Mouse (Mus musculus): Measurements from ENCODE around the gene Glra4. TPM values are rescaled to one million over a fixed set of nuclear protein-coding genes. Genes with fewer than 3 reads are reported as not detected.

The Glra4 gene
- polyA plus RNA-seq, 1 experiment, result not detected

GRCm38 (mm10) chrX:136743459-136743858 is 36.5 kb downstream of the Glra4 start, which contains the start of gene Morf4l2:
Gene Morf4l2 (minus strand): TSS chrX:136743690.
- Histone ChIP-seq H3K27ac (ENCODE audit: insufficient read depth, low read depth, low read length) (peak within 1 kb of the TSS; percentile 97), H3K4me3 (ENCODE audit: insufficient read depth, low read depth, low read length) (peak within 1 kb of the TSS; percentile 92), H3K27me3 (replicated peaks; ENCODE audit: control insufficient read depth, insufficient read depth, low read length) (no peaks in the 10 kb centered on the region), H3K36me3 (ENCODE audit: control insufficient read depth, insufficient read depth, low read length) (no peaks in the 10 kb centered on the region), H3K4me1 (ENCODE audit: control insufficient read depth, insufficient read depth, low read length) (no peaks in the 10 kb centered on the region)
- WGBS, result 81% methylated on average over 12 of the region's 12 CpGs
- DNase-seq, result no peak
- no peak for TF ChIP-seq CTCF (conservative IDR thresholded peaks at IDR 0.05; ENCODE audit: insufficient read depth, insufficient read length, low read depth, low read length)
- no peak for TF ChIP-seq POLR2A (IDR thresholded peaks at IDR 0.05; ENCODE audit: low read depth, low read length)

DNA sequence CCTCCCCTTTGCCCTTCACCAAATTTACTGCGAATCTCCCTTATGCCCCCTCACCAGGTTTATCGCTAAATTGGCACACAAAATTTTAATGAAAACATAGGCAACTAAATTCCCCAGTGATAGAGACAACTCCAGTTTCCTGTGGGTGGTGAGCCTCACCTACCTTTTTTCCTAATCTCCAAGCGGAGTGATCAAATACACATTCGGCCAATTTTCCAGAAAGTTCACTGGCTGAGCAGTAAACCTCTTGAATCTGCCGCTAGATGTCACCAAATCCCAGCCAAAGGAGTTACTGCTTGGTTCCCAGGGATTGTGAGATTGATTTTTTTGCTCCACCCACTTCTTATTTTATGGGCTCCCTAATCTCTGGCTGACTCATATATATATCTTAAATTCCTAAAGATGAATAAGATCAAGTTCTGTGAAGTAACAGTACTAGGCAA is 37.3 kb downstream of the Glra4 start:
- peak overlapping the region; percentile 92 for H3K4me3 ChIP-seq (ENCODE audit: insufficient read depth, low read depth, low read length)

GRCm38 (mm10) chrX:136742241-136742640 is 37.7 kb downstream of the Glra4 start:
- Histone ChIP-seq H3K36me3 (ENCODE audit: control insufficient read depth, insufficient read depth, low read length) (no peaks in the 10 kb centered on the region), H3K27me3 (replicated peaks; ENCODE audit: control insufficient read depth, insufficient read depth, low read length) (no peaks in the 10 kb centered on the region), H3K27ac (ENCODE audit: insufficient read depth, low read depth, low read length) (peak overlapping the region; percentile 97), H3K4me3 (ENCODE audit: insufficient read depth, low read depth, low read length) (peak overlapping the region; percentile 92), H3K4me1 (ENCODE audit: control insufficient read depth, insufficient read depth, low read length) (no peaks in the 10 kb centered on the region)
- DNase-seq, result no peak
- 2% methylated on average over 10 of the region's 10 CpGs for WGBS
- TF ChIP-seq POLR2A (IDR thresholded peaks at IDR 0.05; ENCODE audit: low read depth, low read length) (no peak), CTCF (conservative IDR thresholded peaks at IDR 0.05; ENCODE audit: insufficient read depth, insufficient read length, low read depth, low read length) (no peak)

More for the DNA sequence above, 37.3 kb downstream of the Glra4 start:
- Histone ChIP-seq H3K27ac (ENCODE audit: insufficient read depth, low read depth, low read length) (peak overlapping the region; percentile 97), H3K36me3 (ENCODE audit: control insufficient read depth, insufficient read depth, low read length) (no peaks in the 10 kb centered on the region), H3K27me3 (replicated peaks; ENCODE audit: control insufficient read depth, insufficient read depth, low read length) (no peaks in the 10 kb centered on the region), H3K4me1 (ENCODE audit: control insufficient read depth, insufficient read depth, low read length) (no peaks in the 10 kb centered on the region)
- TF ChIP-seq POLR2A (IDR thresholded peaks at IDR 0.05; ENCODE audit: low read depth, low read length), result no peak
- TF ChIP-seq CTCF (conservative IDR thresholded peaks at IDR 0.05; ENCODE audit: insufficient read depth, insufficient read length, low read depth, low read length), result peak; percentile 45
- peak; percentile 80 for DNase-seq
- 7% methylated on average over 5 of the region's 5 CpGs for WGBS

- no peaks in the 10 kb centered on the region for H3K27me3 ChIP-seq (replicated peaks; ENCODE audit: control insufficient read depth, insufficient read depth, low read length)
- peak; percentile 84 for DNase-seq
- TF ChIP-seq POLR2A (IDR thresholded peaks at IDR 0.05; ENCODE audit: low read depth, low read length) (no peak), CTCF (conservative IDR thresholded peaks at IDR 0.05; ENCODE audit: insufficient read depth, insufficient read length, low read depth, low read length) (no peak)
- H3K4me1 ChIP-seq (ENCODE audit: control insufficient read depth, insufficient read depth, low read length), result no peaks in the 10 kb centered on the region
- H3K4me3 ChIP-seq (ENCODE audit: insufficient read depth, low read depth, low read length), result peak overlapping the region; percentile 92
- H3K36me3 ChIP-seq (ENCODE audit: control insufficient read depth, insufficient read depth, low read length), result no peaks in the 10 kb centered on the region
- peak overlapping the region; percentile 97 for H3K27ac ChIP-seq (ENCODE audit: insufficient read depth, low read depth, low read length)
- WGBS, result under 1% methylated on average over 38 of the region's 46 CpGs
These were observed 38.2 kb downstream of the Glra4 start for GRCm38 (mm10) chrX:136741651-136742201.

GRCm38 (mm10) chrX:136740791-136741650 is 38.9 kb downstream of the Glra4 start:
- peak; percentile 98 for DNase-seq
- H3K36me3 ChIP-seq (ENCODE audit: control insufficient read depth, insufficient read depth, low read length), result no peaks in the 10 kb centered on the region
- peak overlapping the region; percentile 92 for H3K4me3 ChIP-seq (ENCODE audit: insufficient read depth, low read depth, low read length)
- no peaks in the 10 kb centered on the region for H3K4me1 ChIP-seq (ENCODE audit: control insufficient read depth, insufficient read depth, low read length)
- under 1% methylated on average over 38 of the region's 39 CpGs for WGBS
- H3K27me3 ChIP-seq (replicated peaks; ENCODE audit: control insufficient read depth, insufficient read depth, low read length), result no peaks in the 10 kb centered on the region
- H3K27ac ChIP-seq (ENCODE audit: insufficient read depth, low read depth, low read length), result peak overlapping the region; percentile 77
- no peak for TF ChIP-seq CTCF (conservative IDR thresholded peaks at IDR 0.05; ENCODE audit: insufficient read depth, insufficient read length, low read depth, low read length)
- TF ChIP-seq POLR2A (IDR thresholded peaks at IDR 0.05; ENCODE audit: low read depth, low read length), result peak; percentile 65

GRCm38 (mm10) chrX:136740087-136740790 is 39.7 kb downstream of the Glra4 start:
- TF ChIP-seq POLR2A (IDR thresholded peaks at IDR 0.05; ENCODE audit: low read depth, low read length), result no peak
- TF ChIP-seq CTCF (conservative IDR thresholded peaks at IDR 0.05; ENCODE audit: insufficient read depth, insufficient read length, low read depth, low read length), result no peak

More at GRCm38 (mm10) chrX:136740087-136740790, 39.7 kb downstream of the Glra4 start:
- no peak overlapping the region for H3K27ac ChIP-seq (ENCODE audit: insufficient read depth, low read depth, low read length)
- WGBS, result under 1% methylated on average over 15 of the region's 15 CpGs
- H3K4me1 ChIP-seq (ENCODE audit: control insufficient read depth, insufficient read depth, low read length), result no peaks in the 10 kb centered on the region
- DNase-seq, result no peak
- H3K36me3 ChIP-seq (ENCODE audit: control insufficient read depth, insufficient read depth, low read length), result no peaks in the 10 kb centered on the region
- H3K4me3 ChIP-seq (ENCODE audit: insufficient read depth, low read depth, low read length), result peak overlapping the region; percentile 74; the same call in 1 of the 2 replicates
- no peaks in the 10 kb centered on the region for H3K27me3 ChIP-seq (replicated peaks; ENCODE audit: control insufficient read depth, insufficient read depth, low read length)

Data from kidney, adult 2 months (tissue).